ENCODE assay signal across 11 mouse cellular contexts in the genomic region with DNA sequence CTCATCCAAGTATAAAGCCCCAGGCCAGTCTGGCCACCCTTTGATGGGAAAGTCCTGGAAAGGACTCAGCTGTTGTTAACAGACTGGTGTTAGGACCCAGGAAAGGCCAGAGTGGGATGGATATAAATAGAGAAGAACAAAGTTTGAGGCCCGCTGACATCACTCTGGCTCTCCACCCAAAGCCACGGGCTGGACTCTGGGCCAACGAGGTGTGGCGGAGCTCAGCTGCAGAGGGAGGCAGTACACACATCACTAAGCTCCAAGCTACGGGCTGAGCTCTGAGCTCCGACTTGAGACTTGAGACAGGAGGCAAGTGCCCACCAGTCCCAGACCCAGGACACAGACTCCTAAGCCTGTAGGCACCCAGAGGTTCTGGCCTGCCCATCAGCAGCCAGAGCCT. TPM values are rescaled to one million over a fixed set of nuclear protein-coding genes. Genes with fewer than 3 reads are reported as not detected.
A peak's percentile ranks its signal among the peaks of the same experiment; 100 is the strongest.
DNase-seq lines count a peak whose midpoint lies in the region; ATAC-seq and TF ChIP-seq lines count a peak whose summit lies in the region.
"Had no signal": no experiment of that assay in that cellular context is flagged by ENCODE, and none has a peak within 500 bp of the region (broad histone marks: within the 10 kb centered on the region; RNA-seq: fewer than 3 reads in every experiment).

A gene (plus strand): TSS at position 240 of the 400 bp plus-strand sequence.

- TF ChIP-seq EP300 in heart, postnatal 0 days (IDR thresholded peaks at IDR 0.05; ENCODE audit: low read depth), result no peak

- peak; percentile 9 for DNase-seq in 3T3-L1 (ENCODE audit: low read depth, low spot score)
- DNase-seq in heart, postnatal 0 days (ENCODE audit: low spot score), result peak; percentile 81
- DNase-seq in lung, postnatal 4 days, result peak; percentile 35 to 58
- DNase-seq in layer of hippocampus, postnatal 25 days (ENCODE audit: extremely low spot score in 1 of 2, low spot score in 1 of 2), result no peak
- no peak for DNase-seq in thymus, postnatal 0 days (ENCODE audit: low spot score)
- no peak for DNase-seq in hindbrain, embryonic 14.5 days (ENCODE audit: low spot score)

- no peak within 1 kb of the TSS for H3K4me2 ChIP-seq in embryonic facial prominence, embryonic 15.5 days (replicated peaks)
- H3K4me2 ChIP-seq in heart, postnatal 0 days (ENCODE audit: low read depth, low read length), result no peak within 1 kb of the TSS
- no peak within 1 kb of the TSS for H3K4me2 ChIP-seq in hindbrain, embryonic 14.5 days (replicated peaks)
- H3K4me2 ChIP-seq: neural tube, embryonic 12.5 days had no signal

- peak; percentile 70 for ATAC-seq in embryonic facial prominence, embryonic 15.5 days (ENCODE audit: insufficient number of reproducible peaks, low FRiP score, low TSS enrichment, low read depth)
- ATAC-seq in heart, postnatal 0 days (ENCODE audit: insufficient read depth, low read depth), result peak; percentile 84
- ATAC-seq in hindbrain, embryonic 14.5 days (ENCODE audit: low FRiP score), result no peak
- ATAC-seq: Patski had no signal

- H3K27ac ChIP-seq in embryonic facial prominence, embryonic 15.5 days (replicated peaks), result no peak within 1 kb of the TSS
- no peak within 1 kb of the TSS for H3K27ac ChIP-seq in heart, postnatal 0 days (ENCODE audit: low read depth)
- no peak within 1 kb of the TSS for H3K27ac ChIP-seq in hindbrain, embryonic 14.5 days
- H3K27ac ChIP-seq: liver, embryonic 14.5 days; neural tube, embryonic 12.5 days had no signal

- no peaks in the 10 kb centered on the region for H3K9me3 ChIP-seq in embryonic facial prominence, embryonic 15.5 days (replicated peaks)
- H3K9me3 ChIP-seq in heart, postnatal 0 days (replicated peaks; ENCODE audit: control insufficient read depth, low read length), result no peaks in the 10 kb centered on the region
- no peaks in the 10 kb centered on the region for H3K9me3 ChIP-seq in hindbrain, embryonic 14.5 days (ENCODE audit: control insufficient read depth, low read length)
- H3K9me3 ChIP-seq: neural tube, embryonic 12.5 days had no signal

- H3K9ac ChIP-seq in embryonic facial prominence, embryonic 15.5 days, result no peak within 1 kb of the TSS
- H3K9ac ChIP-seq in heart, postnatal 0 days (replicated peaks; ENCODE audit: low read depth, low read length), result no peak within 1 kb of the TSS
- no peak within 1 kb of the TSS for H3K9ac ChIP-seq in hindbrain, embryonic 14.5 days
- H3K9ac ChIP-seq: liver, embryonic 14.5 days; neural tube, embryonic 12.5 days had no signal

- H3K36me3 ChIP-seq in embryonic facial prominence, embryonic 15.5 days, result no peaks in the 10 kb centered on the region
- no peaks in the 10 kb centered on the region for H3K36me3 ChIP-seq in heart, postnatal 0 days (replicated peaks; ENCODE audit: control insufficient read depth, insufficient read depth, low read length)
- no peaks in the 10 kb centered on the region for H3K36me3 ChIP-seq in hindbrain, embryonic 14.5 days (replicated peaks; ENCODE audit: control insufficient read depth, insufficient read depth)
- H3K36me3 ChIP-seq: neural tube, embryonic 12.5 days had no signal

- no peaks in the 10 kb centered on the region for H3K27me3 ChIP-seq in embryonic facial prominence, embryonic 15.5 days
- H3K27me3 ChIP-seq in heart, postnatal 0 days (ENCODE audit: control insufficient read depth, insufficient read depth, low read length), result no peaks in the 10 kb centered on the region
- no peaks in the 10 kb centered on the region for H3K27me3 ChIP-seq in hindbrain, embryonic 14.5 days (ENCODE audit: control insufficient read depth, insufficient read depth, low read length)
- H3K27me3 ChIP-seq: neural tube, embryonic 12.5 days had no signal

- no peaks in the 10 kb centered on the region for H3K4me1 ChIP-seq in embryonic facial prominence, embryonic 15.5 days
- no peaks in the 10 kb centered on the region for H3K4me1 ChIP-seq in heart, postnatal 0 days (ENCODE audit: control insufficient read depth, insufficient read depth)
- H3K4me1 ChIP-seq in hindbrain, embryonic 14.5 days (replicated peaks; ENCODE audit: control insufficient read depth, insufficient read depth, low read length), result no peaks in the 10 kb centered on the region
- H3K4me1 ChIP-seq: neural tube, embryonic 12.5 days had no signal

- 44% methylated on average over 6 of the region's 6 CpGs for WGBS in embryonic facial prominence, embryonic 15.5 days
- WGBS in heart, postnatal 0 days, result 16% methylated on average over 6 of the region's 6 CpGs
- 67% methylated on average over 6 of the region's 6 CpGs for WGBS in hindbrain, embryonic 14.5 days

- TF ChIP-seq CTCF in heart, postnatal 0 days (IDR thresholded peaks at IDR 0.05; ENCODE audit: low read depth), result peak; percentile 3; the same call in 1 of the 2 replicates

- no peak within 1 kb of the TSS for H3K4me3 ChIP-seq in embryonic facial prominence, embryonic 15.5 days (replicated peaks)
- 0 out of 2 replicates have a peak within 1 kb of the TSS, but pooled peaks have one; percentile 2 for H3K4me3 ChIP-seq in heart, postnatal 0 days (ENCODE audit: low read depth, low read length)
- H3K4me3 ChIP-seq in hindbrain, embryonic 14.5 days (replicated peaks; ENCODE audit: low read length), result no peak within 1 kb of the TSS
- H3K4me3 ChIP-seq: erythroblast, embryonic 14.5 days; neural tube, embryonic 12.5 days had no signal

RNA-seq across cellular contexts. Expression of the gene that starts here (rescaled TPM):
- 2.8 and 3.4 TPM in 2 replicates for polyA plus RNA-seq in embryonic facial prominence, embryonic 15.5 days (2015; fragmentation: Nextera tagmentation; extraction: Ambion mirVana)
- 6.0 and 15.6 TPM in 2 replicates for total RNA-seq in heart, postnatal 0 days (2014; rRNA removed; ENCODE audit: low replicate concordance)
- polyA plus RNA-seq in heart, postnatal 0 days (2015; fragmentation: Nextera tagmentation; extraction: Ambion mirVana), result 1.6 and 1.9 TPM in 2 replicates
- total RNA-seq in layer of hippocampus, postnatal 25 days (2021), result under 1 TPM; 0.32 to 0.63 TPM
- polyA plus RNA-seq in thymus, postnatal 0 days (2015; fragmentation: Nextera tagmentation; extraction: Ambion mirVana), result 0.68 and 0.72 TPM in 2 replicates
- polyA plus RNA-seq in hindbrain, embryonic 14.5 days (2014; fragmentation: Nextera tagmentation; extraction: Ambion mirVana), result 0.12 and 0.18 TPM in 2 replicates
- polyA plus RNA-seq: erythroblast, embryonic 14.5 days had no signal

Comparison
In these comparisons a context has a peak if more than half of its experiments do, and no peak if none do; other contexts are left out.
1. DNase-seq: peak in 3T3-L1 (single experiment), heart, postnatal 0 days (single experiment) and lung, postnatal 4 days (2 of 2); none in layer of hippocampus, postnatal 25 days (0 of 2), thymus, postnatal 0 days (single experiment) and hindbrain, embryonic 14.5 days (single experiment).